Mouse (Mus musculus) layer of hippocampus, postnatal 36 days (tissue): ENCODE measurements at regions not wholly inside any gene's neighbourhood (a gene's known extent, or its start where the extent isn't known, plus 50 kb on each side); places are given as distances from the start of the nearest gene placed in this dataset.

ENCODE experiments used
- DNase-seq, 2 experiments: peaks; one replicate each; pipeline ENCODE4 v3.0.0; 2022

GRCm38 (mm10) chr9:86230673-86231350 is 233.9 kb downstream of the Ube2cbp start:
- no peak for DNase-seq

GRCm38 (mm10) chr9:86231692-86232091 is 233.1 kb downstream of the Ube2cbp start:
- DNase-seq = no peak

GRCm38 (mm10) chr9:86232174-86232573 is 232.6 kb downstream of the Ube2cbp start:
- no peak for DNase-seq

GRCm38 (mm10) chr9:86233775-86234174 is 231.0 kb downstream of the Ube2cbp start:
- no peak for DNase-seq

- no peak for DNase-seq
Measured at GRCm38 (mm10) chr9:86238691-86239090, 226.1 kb downstream of the Ube2cbp start.

GRCm38 (mm10) chr9:86240287-86240686 is 224.5 kb downstream of the Ube2cbp start:
- no peak for DNase-seq

- DNase-seq = no peak
Measured at GRCm38 (mm10) chr9:86240896-86241295, 223.9 kb downstream of the Ube2cbp start.

- no peak for DNase-seq
Measured at GRCm38 (mm10) chr9:86250197-86250596, 214.6 kb downstream of the Ube2cbp start.

GRCm38 (mm10) chr9:86251331-86251730 is 213.4 kb downstream of the Ube2cbp start:
- no peak for DNase-seq
